Mouse (Mus musculus): ENCODE measurements around the gene Zc3h12c.

DNA sequence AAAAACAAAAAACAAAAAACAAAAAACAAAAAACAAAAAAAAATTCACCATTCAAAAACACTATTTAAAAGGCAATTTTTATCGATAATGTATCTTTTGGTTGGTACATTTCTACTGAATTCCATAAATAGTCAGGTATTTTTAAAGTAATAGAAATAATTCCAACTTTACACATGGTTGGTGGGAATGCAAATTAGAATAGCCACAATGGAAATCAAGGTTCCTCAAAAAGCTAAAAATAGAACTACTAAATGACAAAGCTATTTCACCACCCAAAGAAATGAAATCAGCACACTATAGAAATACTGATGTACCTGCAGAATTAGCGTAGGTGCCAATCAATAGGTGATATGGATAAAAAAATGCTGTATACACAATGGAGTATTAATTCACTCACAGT, 5.6 kb upstream of the Zc3h12c start:
- TF ChIP-seq CTCF (conservative IDR thresholded peaks at IDR 0.05; ENCODE audit: low read length) = no peak
- no peak for TF ChIP-seq NANOG (IDR thresholded peaks at IDR 0.05; ENCODE audit: borderline replicate concordance, low read length)

All from E14TG2a.4 (cell line).